Mouse (Mus musculus) liver, embryonic 11.5 days (tissue): ENCODE data around the gene Snrnp27. TPM values are rescaled to one million over a fixed set of nuclear protein-coding genes. Genes with fewer than 3 reads are reported as not detected.

ENCODE experiments used
- ATAC-seq: fragments of 200-750 bp; cut with Nextera tagmentation; replicated peaks from 2 replicates; pipeline ENCODE4 v1.8.0; 2017; ENCODE audit warnings: moderate number of reproducible peaks, mild to moderate bottlenecking, moderate TSS enrichment, moderate library complexity; ENCODE audit not compliant: low FRiP score
- DNase-seq: peaks from one replicate; pipeline ENCODE4 v3.0.0-alpha.2; 2017; ENCODE audit warnings: low spot score
- H3K27ac ChIP-seq: fragments of 300-500 bp; sonication (generic); 2 replicates; pipeline ENCODE4 v1.5.1; 2014; ENCODE audit warnings: mild to moderate bottlenecking, low read depth, low read length, control low read depth
- H3K27me3 ChIP-seq: fragments of 300-500 bp; sonication (generic); replicated peaks from 2 replicates; pipeline ENCODE4 v1.6.1; 2014; ENCODE audit warnings: low read length, mixed read lengths; ENCODE audit not compliant: control insufficient read depth, insufficient read depth
- H3K36me3 ChIP-seq: fragments of 300-500 bp; sonication (generic); 2 replicates; pipeline ENCODE4 v1.6.1; 2014; ENCODE audit warnings: mild to moderate bottlenecking, low read length, moderate library complexity, mixed read lengths; ENCODE audit not compliant: control insufficient read depth, insufficient read depth
- H3K4me1 ChIP-seq: fragments of 300-500 bp; sonication (generic); replicated peaks from 2 replicates; pipeline ENCODE4 v1.6.1; 2014; ENCODE audit warnings: low read length, mixed read lengths; ENCODE audit not compliant: control insufficient read depth, insufficient read depth
- H3K4me2 ChIP-seq: fragments of 300-500 bp; sonication (generic); 2 replicates; pipeline ENCODE4 v1.6.1; 2014; ENCODE audit warnings: mild to moderate bottlenecking, control low read depth, moderate library complexity
- H3K4me3 ChIP-seq: fragments of 300-500 bp; sonication (generic); 2 replicates; pipeline ENCODE4 v1.5.1; 2014; ENCODE audit warnings: low read depth, low read length, control low read depth
- H3K9ac ChIP-seq: fragments of 300-500 bp; sonication (generic); 2 replicates; pipeline ENCODE4 v1.6.1; 2014; ENCODE audit warnings: low read depth, low read length, control low read depth
- H3K9me3 ChIP-seq: fragments of 300-500 bp; sonication (generic); 2 replicates; pipeline ENCODE4 v1.6.1; 2016; ENCODE audit warnings: low read length, inconsistent platforms, mixed read lengths; ENCODE audit not compliant: control insufficient read depth
- WGBS: fragments of 180-500 bp; shearing (Covaris S2); extraction: QIAGEN DNeasy Blood & Tissue Kit; methylation state at CpG from one replicate; pipeline ENCODE4 v1.1.7; 2014; 5-methylcytosine and 5-hydroxymethylcytosine counted together
- polyA plus RNA-seq: library from polyadenylated mRNA; unstranded; fragments of >200 nt; fragmentation: Nextera tagmentation; extraction: Ambion mirVana; gene quantifications from 2 replicates; pipeline ENCODE4 v1.2.1, GENCODE M21; 2014

Gene Snrnp27
- polyA plus RNA-seq, 1 experiment from 2014 or later: 122 TPM

DNA sequence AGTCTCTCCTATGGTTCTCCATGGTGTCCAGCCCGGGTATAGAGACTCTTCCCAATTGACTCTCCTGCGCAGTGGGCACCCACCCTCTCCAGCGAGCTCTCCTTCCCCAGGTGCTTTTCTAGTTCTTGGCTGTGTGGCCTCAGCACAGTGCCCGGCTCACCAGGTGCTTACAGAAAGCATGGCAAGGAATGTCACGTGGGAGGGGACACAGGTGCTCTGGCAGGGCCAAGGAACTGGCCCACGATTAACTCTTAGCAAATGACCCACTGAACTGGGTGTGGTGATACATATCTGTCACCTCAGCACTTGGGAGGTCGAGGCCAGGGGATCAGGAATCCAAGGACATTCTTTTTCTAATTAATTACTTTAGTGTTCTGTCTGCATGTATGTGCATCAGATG, 38.2 kb downstream of the Snrnp27 start:
- Histone ChIP-seq H3K27ac (no peak overlapping the region), H3K36me3 (peaks cover 10% of the 10 kb centered on the region; the same call in 1 of the 2 replicates), H3K9me3 (no peaks in the 10 kb centered on the region), H3K9ac (no peak overlapping the region), H3K27me3 (no peaks in the 10 kb centered on the region), H3K4me2 (no peak overlapping the region), H3K4me3 (no peak overlapping the region), H3K4me1 (peaks cover 2% of the 10 kb centered on the region; the same call in 1 of the 2 replicates)
- ATAC-seq (no peak), DNase-seq (no peak)
- WGBS: 75% methylated on average over 7 of the region's 7 CpGs

GRCm38 (mm10) chr6:86645551-86645950, 38.8 kb downstream of the Snrnp27 start:
- WGBS: 76% methylated on average over 4 of the region's 4 CpGs
- H3K4me3 ChIP-seq: no peak overlapping the region
- H3K9me3 ChIP-seq: no peaks in the 10 kb centered on the region
- H3K36me3 ChIP-seq: peaks cover 4% of the 10 kb centered on the region; the same call in 1 of the 2 replicates
- no peak overlapping the region for H3K4me2 ChIP-seq
- ATAC-seq: no peak
- H3K27me3 ChIP-seq: no peaks in the 10 kb centered on the region
- no peak overlapping the region for H3K27ac ChIP-seq
- H3K4me1 ChIP-seq: peaks cover 7% of the 10 kb centered on the region
- DNase-seq: no peak
- H3K9ac ChIP-seq: no peak overlapping the region

DNA sequence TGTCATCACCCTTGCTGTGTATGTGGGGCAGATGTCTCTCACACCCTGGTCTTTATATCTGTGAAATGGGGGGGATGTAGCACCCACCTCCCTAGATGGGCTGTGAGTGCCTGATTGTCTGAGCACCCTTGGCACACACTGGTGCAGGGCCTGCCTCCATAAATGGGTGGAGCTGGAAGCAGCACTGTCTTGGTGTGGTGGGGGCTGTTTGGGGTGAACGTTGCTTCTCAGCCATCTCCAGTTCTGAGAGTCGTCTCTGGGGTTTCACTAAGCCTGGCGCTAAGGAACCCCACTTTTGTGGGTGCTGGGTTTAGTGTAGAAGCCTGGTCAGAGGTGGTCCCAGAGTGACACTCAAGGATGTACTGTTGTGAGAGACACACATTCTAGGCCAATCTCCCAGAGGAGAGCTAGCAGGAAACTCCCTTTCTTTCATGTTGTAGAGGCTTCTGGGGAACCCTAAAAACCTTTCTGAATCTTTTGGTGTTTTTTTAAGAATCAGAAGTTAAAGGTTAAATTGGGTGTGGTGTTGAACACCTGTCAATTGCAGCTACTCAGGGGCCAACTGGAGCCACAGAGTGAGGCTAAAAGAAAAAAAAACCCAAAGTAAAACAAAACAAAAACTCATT, 39.4 kb downstream of the Snrnp27 start:
- Histone ChIP-seq H3K27me3 (no peaks in the 10 kb centered on the region), H3K4me2 (no peak overlapping the region), H3K27ac (no peak overlapping the region), H3K4me1 (peaks cover 11% of the 10 kb centered on the region), H3K4me3 (no peak overlapping the region), H3K9ac (no peak overlapping the region), H3K9me3 (no peaks in the 10 kb centered on the region), H3K36me3 (0 out of 2 replicates have a peak, but pooled peaks cover 2% of the 10 kb centered on the region)
- no peak for ATAC-seq
- DNase-seq: no peak
- WGBS: 69% methylated on average over 3 of the region's 3 CpGs

GRCm38 (mm10) chr6:86641716-86642115, 42.6 kb downstream of the Snrnp27 start:
- no peak for ATAC-seq
- Histone ChIP-seq H3K9me3 (no peaks in the 10 kb centered on the region), H3K36me3 (no peaks in the 10 kb centered on the region), H3K4me2 (peak overlapping the region; percentile 26; the same call in 1 of the 2 replicates), H3K9ac (peak overlapping the region; percentile 39), H3K27ac (0 out of 2 replicates have a peak overlapping the region, but pooled peaks have one; percentile 16), H3K4me3 (no peak overlapping the region), H3K4me1 (peaks cover 30% of the 10 kb centered on the region), H3K27me3 (no peaks in the 10 kb centered on the region)
- WGBS: 46% methylated on average over 8 of the region's 8 CpGs
- no peak for DNase-seq

GRCm38 (mm10) chr6:86640776-86641175, 43.5 kb downstream of the Snrnp27 start:
- no peak overlapping the region for H3K4me3 ChIP-seq
- H3K36me3 ChIP-seq: no peaks in the 10 kb centered on the region
- H3K4me2 ChIP-seq: no peak overlapping the region
- peaks cover 37% of the 10 kb centered on the region for H3K4me1 ChIP-seq
- H3K9me3 ChIP-seq: no peaks in the 10 kb centered on the region
- H3K27ac ChIP-seq: no peak overlapping the region; the same call in 1 of the 2 replicates
- ATAC-seq (no peak), DNase-seq (no peak)
- H3K27me3 ChIP-seq: no peaks in the 10 kb centered on the region
- H3K9ac ChIP-seq: peak overlapping the region; percentile 10; the same call in 1 of the 2 replicates
- 84% methylated on average over 8 of the region's 8 CpGs for WGBS

- H3K4me3 ChIP-seq: no peak overlapping the region
- H3K4me1 ChIP-seq: peaks cover 37% of the 10 kb centered on the region
- peak overlapping the region; percentile 93 for H3K27ac ChIP-seq
- H3K9me3 ChIP-seq: no peaks in the 10 kb centered on the region
- no peaks in the 10 kb centered on the region for H3K36me3 ChIP-seq
- H3K4me2 ChIP-seq: peak overlapping the region; percentile 36
- DNase-seq: no peak
- no peaks in the 10 kb centered on the region for H3K27me3 ChIP-seq
- ATAC-seq: 0 out of 2 replicates have a peak, but pooled peaks have one; percentile 0
- WGBS: 65% methylated on average over 3 of the region's 3 CpGs
- peak overlapping the region; percentile 57 for H3K9ac ChIP-seq
Measured at GRCm38 (mm10) chr6:86640161-86640560, 44.2 kb downstream of the Snrnp27 start.

DNA sequence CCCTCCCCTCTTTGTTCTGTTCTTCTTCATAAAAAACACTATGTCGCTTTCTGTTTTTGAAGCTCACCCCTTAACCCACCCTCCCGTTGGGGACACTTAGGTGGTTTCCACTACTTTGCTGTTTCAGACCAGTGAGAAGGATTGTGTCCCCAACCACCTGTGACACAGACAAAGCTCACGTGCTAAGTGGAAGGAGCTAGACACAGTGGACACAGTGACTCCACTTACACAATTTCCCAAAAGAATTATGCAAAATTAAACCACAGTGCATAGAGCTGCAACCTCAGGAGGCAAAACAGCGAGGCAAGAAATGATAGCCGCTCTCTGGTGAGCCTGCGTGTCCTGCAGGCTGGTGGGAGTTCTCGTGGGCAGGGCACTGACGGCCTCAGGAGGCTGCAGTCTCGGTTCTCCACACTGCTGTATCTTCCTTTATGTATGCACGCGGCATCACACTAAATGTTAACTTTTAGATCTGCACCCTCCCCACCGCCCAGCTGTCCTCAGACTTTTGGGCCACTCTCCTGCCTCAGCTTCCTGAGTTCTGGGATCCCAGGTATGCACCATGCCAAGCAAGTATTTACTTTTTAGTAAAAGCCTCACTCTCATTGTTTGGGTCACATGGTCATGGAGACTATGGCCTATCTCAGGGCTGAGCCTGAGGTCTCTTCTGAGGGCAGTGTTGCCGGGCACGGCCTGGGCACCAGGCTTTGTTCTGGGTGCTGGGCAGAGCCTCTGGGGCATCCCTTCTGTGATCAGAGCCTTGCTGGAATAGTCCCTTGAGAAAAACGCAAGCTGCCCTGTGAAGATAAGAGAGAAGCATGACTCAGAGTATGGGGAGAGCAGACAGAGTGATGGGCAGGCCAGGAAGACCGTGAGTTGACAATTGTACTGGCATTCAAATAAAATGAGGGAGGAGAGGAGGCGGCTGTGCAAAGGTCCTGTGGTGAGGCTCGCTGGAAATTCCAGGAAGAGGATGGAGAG, 44.9 kb downstream of the Snrnp27 start:
- Histone ChIP-seq H3K4me3 (no peak overlapping the region), H3K4me2 (peak overlapping the region; percentile 36), H3K27me3 (no peaks in the 10 kb centered on the region), H3K36me3 (no peaks in the 10 kb centered on the region), H3K9me3 (no peaks in the 10 kb centered on the region), H3K9ac (peak overlapping the region; percentile 57), H3K4me1 (peaks cover 37% of the 10 kb centered on the region), H3K27ac (peak overlapping the region; percentile 93)
- peak; percentile 87 for ATAC-seq
- peak; percentile 41 for DNase-seq
- WGBS: 60% methylated on average over 18 of the region's 18 CpGs

DNA sequence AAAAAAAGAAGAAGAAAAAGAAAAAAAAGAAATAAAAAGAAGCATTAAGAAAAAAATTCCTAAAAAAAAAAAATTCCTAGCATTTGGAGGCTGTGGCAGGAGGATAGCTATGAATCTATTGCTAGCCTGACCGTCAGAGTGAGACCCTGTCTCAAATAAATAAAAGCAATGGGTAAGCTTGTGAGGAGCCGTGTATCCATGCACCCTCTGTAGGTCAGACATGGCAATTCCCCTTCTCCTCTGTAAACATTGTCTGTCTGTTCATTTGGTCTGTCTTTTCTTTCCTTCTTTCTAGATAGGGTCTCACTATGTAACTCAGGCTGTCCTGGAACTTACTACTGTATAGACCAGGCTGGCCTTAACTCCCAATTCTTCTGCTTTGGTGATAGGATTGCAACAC, 45.9 kb downstream of the Snrnp27 start:
- Histone ChIP-seq H3K27ac (peak overlapping the region; percentile 53; the same call in 1 of the 2 replicates), H3K27me3 (no peaks in the 10 kb centered on the region), H3K4me1 (peaks cover 37% of the 10 kb centered on the region), H3K4me3 (no peak overlapping the region), H3K4me2 (no peak overlapping the region), H3K9ac (no peak overlapping the region), H3K36me3 (no peaks in the 10 kb centered on the region), H3K9me3 (no peaks in the 10 kb centered on the region)
- no peak for DNase-seq
- no peak for ATAC-seq
- 55% methylated on average over 2 of the region's 2 CpGs for WGBS
